Mouse (Mus musculus) stomach, embryonic 15.5 days (tissue): ENCODE measurements around the gene Hdac6. TPM values are rescaled to one million over a fixed set of nuclear protein-coding genes. Genes with fewer than 3 reads are reported as not detected.

ENCODE experiments used
- ATAC-seq: fragments of 200-750 bp; cut with Nextera tagmentation; 2 replicates; pipeline ENCODE4 v1.8.0; 2017; ENCODE audit warnings: low read depth, moderate number of reproducible peaks, moderate TSS enrichment; ENCODE audit not compliant: insufficient read depth, low FRiP score
- H3K27ac ChIP-seq: fragments of 300-500 bp; sonication (generic); 2 replicates; pipeline ENCODE4 v1.5.1; 2015; ENCODE audit warnings: mild to moderate bottlenecking, inconsistent platforms
- H3K27me3 ChIP-seq: fragments of 300-500 bp; sonication (generic); replicated peaks from 2 replicates; pipeline ENCODE4 v1.6.1; 2015; ENCODE audit warnings: inconsistent platforms
- H3K36me3 ChIP-seq: fragments of 300-500 bp; sonication (generic); 2 replicates; pipeline ENCODE4 v1.6.1; 2015; ENCODE audit warnings: inconsistent platforms
- H3K4me1 ChIP-seq: fragments of 300-500 bp; sonication (generic); 2 replicates; pipeline ENCODE4 v1.6.1; 2015; ENCODE audit warnings: inconsistent platforms
- H3K4me2 ChIP-seq: fragments of 300-500 bp; sonication (generic); 2 replicates; pipeline ENCODE4 v1.6.1; 2015; ENCODE audit warnings: mild to moderate bottlenecking, inconsistent platforms
- H3K4me3 ChIP-seq: fragments of 300-500 bp; sonication (generic); replicated peaks from 2 replicates; pipeline ENCODE4 v1.5.1; 2015; ENCODE audit warnings: inconsistent platforms
- H3K9ac ChIP-seq: fragments of 300-500 bp; sonication (generic); 2 replicates; pipeline ENCODE4 v1.6.1; 2015; ENCODE audit warnings: inconsistent platforms
- H3K9me3 ChIP-seq: fragments of 300-500 bp; sonication (generic); 2 replicates; pipeline ENCODE4 v1.6.1; 2016; ENCODE audit warnings: inconsistent platforms
- WGBS: fragments of 180-500 bp; shearing (Covaris S2); methylation state at CpG from one replicate; pipeline ENCODE4 v1.1.7; 2015; 5-methylcytosine and 5-hydroxymethylcytosine counted together
- polyA plus RNA-seq: library from polyadenylated mRNA; unstranded; fragments of >200 nt; fragmentation: Nextera tagmentation; extraction: Ambion mirVana; gene quantifications from 2 replicates; pipeline ENCODE4 v1.2.1, GENCODE M21; 2015

Gene Hdac6
- 19.9 and 22.4 TPM in 2 replicates for polyA plus RNA-seq

GRCm38 (mm10) chrX:7947108-7947899 is at the start of gene Hdac6:
Gene Hdac6, minus strand, starts transcription at chrX:7947889.
- Histone ChIP-seq H3K9ac (peak within 1 kb of the TSS; percentile 16; the same call in 1 of the 2 replicates), H3K9me3 (no peaks in the 10 kb centered on the region), H3K4me1 (no peaks in the 10 kb centered on the region), H3K27ac (no peak within 1 kb of the TSS; the same call in 1 of the 2 replicates), H3K36me3 (no peaks in the 10 kb centered on the region), H3K27me3 (no peaks in the 10 kb centered on the region), H3K4me2 (peak within 1 kb of the TSS; percentile 52), H3K4me3 (peak within 1 kb of the TSS; percentile 51)
- ATAC-seq, result no peak
- WGBS, result 20% methylated on average over 36 of the region's 37 CpGs

DNA sequence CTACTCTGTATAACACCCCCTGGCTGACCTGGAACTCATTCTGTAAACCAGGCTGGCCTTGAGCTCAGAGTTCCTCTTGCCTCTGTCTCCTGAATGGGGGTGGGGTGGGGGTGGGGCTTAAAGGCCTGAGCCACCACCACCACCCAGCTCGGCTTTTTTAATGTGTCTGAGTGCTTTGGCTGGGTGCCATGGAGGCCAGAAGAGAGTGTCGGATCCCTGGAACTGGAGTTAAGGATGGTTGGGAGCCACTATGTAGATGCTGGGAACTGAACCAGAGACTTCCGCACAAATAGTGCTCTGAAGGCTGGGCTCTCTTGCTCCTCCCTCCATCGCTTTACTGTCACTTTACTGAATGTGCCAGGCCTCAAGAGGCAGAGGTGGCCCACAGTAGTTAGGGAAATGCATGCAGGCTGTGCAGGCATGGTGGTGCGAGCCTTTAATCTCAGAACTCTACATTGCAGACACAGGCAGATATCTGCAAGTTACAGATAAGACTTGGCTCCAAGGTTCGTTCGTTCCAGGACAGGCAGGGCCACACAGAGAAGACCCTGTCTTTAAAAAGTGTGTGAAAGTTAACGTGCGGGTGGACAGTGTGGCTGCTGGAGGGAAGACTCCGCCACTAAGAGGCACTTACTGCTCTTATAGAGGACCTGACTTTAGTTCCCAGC is 45.5 kb upstream of the Hdac6 start:
- peak; percentile 86 for ATAC-seq
- no peak overlapping the region for H3K27ac ChIP-seq
- H3K9ac ChIP-seq, result no peak overlapping the region
- no peak overlapping the region for H3K4me2 ChIP-seq
- H3K9me3 ChIP-seq, result no peaks in the 10 kb centered on the region
- H3K4me3 ChIP-seq, result no peak overlapping the region
- no peaks in the 10 kb centered on the region for H3K4me1 ChIP-seq
- 58% methylated on average over 10 of the region's 10 CpGs for WGBS
- no peaks in the 10 kb centered on the region for H3K27me3 ChIP-seq
- no peaks in the 10 kb centered on the region for H3K36me3 ChIP-seq

DNA sequence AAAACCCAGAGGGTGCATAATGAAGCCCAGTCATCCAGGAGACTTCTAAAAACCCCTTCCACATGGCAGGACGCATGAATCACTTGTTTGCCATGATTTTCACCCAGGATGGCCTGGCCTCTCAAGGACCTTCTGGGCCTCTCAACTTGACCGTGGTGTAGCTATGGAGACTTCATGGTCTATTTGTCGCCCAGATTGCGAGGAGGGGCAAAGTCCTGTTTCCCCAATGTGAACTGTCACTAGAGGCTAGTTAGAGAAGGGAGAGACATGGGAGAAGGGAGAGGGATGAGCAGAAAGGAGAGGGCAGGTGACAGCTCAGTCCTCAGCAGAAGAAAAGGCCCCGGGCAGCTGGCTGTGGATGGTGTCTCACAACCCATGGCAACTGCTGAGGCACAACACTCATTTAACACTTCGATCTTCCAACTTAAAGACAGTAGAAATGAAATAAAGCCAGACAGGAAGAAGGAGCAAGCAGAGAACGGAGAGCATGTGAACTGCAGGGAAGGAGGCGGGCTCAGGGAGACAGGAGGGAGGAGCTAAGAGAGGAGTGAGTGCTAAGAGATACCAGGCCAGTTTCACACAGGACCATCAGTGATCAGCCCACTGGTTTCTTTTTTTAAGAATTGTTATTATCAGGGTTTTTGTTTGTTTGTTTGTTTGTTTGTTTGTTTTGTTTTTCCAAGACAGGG is 44.8 kb upstream of the Hdac6 start:
- Histone ChIP-seq H3K36me3 (no peaks in the 10 kb centered on the region), H3K4me3 (no peak overlapping the region), H3K27ac (no peak overlapping the region), H3K4me2 (no peak overlapping the region), H3K4me1 (no peaks in the 10 kb centered on the region), H3K9ac (no peak overlapping the region), H3K27me3 (no peaks in the 10 kb centered on the region), H3K9me3 (no peaks in the 10 kb centered on the region)
- ATAC-seq, result peak; percentile 78; the same call in 1 of the 2 replicates
- 64% methylated on average over 8 of the region's 8 CpGs for whole genome bisulfite sequencing

DNA sequence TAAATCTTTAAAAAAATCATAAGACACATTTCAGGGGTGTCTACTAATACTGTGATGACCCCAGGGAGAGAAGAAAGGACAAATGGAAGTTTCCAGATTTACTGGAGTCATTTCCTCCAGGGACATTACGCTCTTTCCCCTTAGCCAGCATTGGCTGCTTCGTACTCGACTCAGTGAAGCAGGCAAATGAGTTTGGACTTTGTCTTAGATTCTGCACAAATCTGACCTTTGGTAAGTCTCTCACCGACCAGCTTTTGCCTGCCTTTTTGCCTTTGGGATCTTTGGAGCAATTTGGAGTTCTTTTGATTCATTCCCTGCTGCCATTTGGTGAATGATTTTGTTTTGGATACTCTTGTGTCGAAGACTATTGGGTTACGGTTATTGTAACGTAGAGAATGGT is 33.7 kb upstream of the Hdac6 start:
- no peaks in the 10 kb centered on the region for H3K27me3 ChIP-seq
- no peak overlapping the region for H3K9ac ChIP-seq
- H3K4me3 ChIP-seq, result no peak overlapping the region
- H3K36me3 ChIP-seq, result no peaks in the 10 kb centered on the region
- H3K4me1 ChIP-seq, result no peaks in the 10 kb centered on the region
- no peak for ATAC-seq
- WGBS, result 89% methylated on average over 7 of the region's 7 CpGs
- H3K9me3 ChIP-seq, result no peaks in the 10 kb centered on the region
- H3K27ac ChIP-seq, result no peak overlapping the region
- no peak overlapping the region for H3K4me2 ChIP-seq

DNA sequence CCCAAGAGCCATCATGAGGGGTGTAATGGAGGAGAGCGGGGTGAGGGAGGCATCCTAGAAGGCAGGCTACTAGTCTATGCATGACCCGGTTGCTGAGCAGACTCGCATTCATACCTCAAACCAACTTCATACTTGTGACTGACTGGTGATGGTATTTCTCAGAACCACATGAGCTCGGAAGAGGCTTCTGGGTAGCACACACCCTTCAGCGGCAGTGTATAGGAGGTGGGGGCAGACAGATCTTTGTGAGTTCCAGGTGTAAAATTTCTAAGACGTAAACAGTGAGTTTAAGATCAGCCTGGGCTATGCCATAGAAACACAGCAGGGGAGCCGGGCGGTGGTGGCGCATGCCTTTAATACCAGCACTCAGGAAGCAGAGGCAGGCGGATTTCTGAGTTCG is 30.2 kb upstream of the Hdac6 start, which contains the start of gene Gata1:
Gata1 (minus strand) TSS at position 180 of the 400 bp plus-strand sequence.
- no peak for ATAC-seq
- no peaks in the 10 kb centered on the region for H3K4me1 ChIP-seq
- WGBS, result 84% methylated on average over 11 of the region's 11 CpGs

DNA sequence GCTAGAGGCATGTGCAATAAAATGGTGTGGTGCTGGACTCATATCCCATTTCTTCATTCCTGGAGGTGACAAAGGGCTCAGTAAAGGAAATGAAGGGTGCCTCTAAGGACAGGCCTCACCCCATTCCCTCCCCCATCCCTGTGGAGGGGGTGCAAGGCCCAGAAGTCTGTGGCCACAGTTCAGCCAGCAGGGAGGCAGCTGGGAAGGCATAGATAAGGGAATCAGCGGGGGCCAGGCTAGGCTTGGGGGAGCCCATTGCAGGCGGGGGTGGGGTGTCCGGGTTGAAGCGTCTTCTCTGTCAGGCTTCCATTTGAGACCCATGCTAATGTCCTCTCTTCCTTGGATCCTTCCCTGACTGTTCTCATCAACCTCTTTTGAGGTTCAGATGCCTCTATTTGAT is 23.6 kb upstream of the Hdac6 start:
- Histone ChIP-seq H3K9me3 (no peaks in the 10 kb centered on the region), H3K27me3 (no peaks in the 10 kb centered on the region), H3K4me2 (no peak overlapping the region), H3K4me3 (no peak overlapping the region), H3K36me3 (no peaks in the 10 kb centered on the region), H3K27ac (no peak overlapping the region), H3K4me1 (no peaks in the 10 kb centered on the region), H3K9ac (no peak overlapping the region)
- peak; percentile 86; the same call in 1 of the 2 replicates for ATAC-seq
- 52% methylated on average over 4 of the region's 4 CpGs for WGBS

More for the DNA sequence above, 30.2 kb upstream of the Hdac6 start, which contains the start of gene Gata1:
- Histone ChIP-seq H3K27me3 (no peaks in the 10 kb centered on the region), H3K4me2 (no peak within 1 kb of the TSS), H3K9ac (no peak within 1 kb of the TSS), H3K9me3 (no peaks in the 10 kb centered on the region), H3K27ac (no peak within 1 kb of the TSS), H3K36me3 (no peaks in the 10 kb centered on the region), H3K4me3 (no peak within 1 kb of the TSS)

- H3K4me1 ChIP-seq, result no peaks in the 10 kb centered on the region
- H3K4me2 ChIP-seq, result no peak overlapping the region
- no peak overlapping the region for H3K27ac ChIP-seq
- no peak for ATAC-seq
- no peaks in the 10 kb centered on the region for H3K36me3 ChIP-seq
- H3K27me3 ChIP-seq, result no peaks in the 10 kb centered on the region
- WGBS, result 86% methylated on average over 3 of the region's 3 CpGs
- H3K4me3 ChIP-seq, result no peak overlapping the region
- H3K9ac ChIP-seq, result no peak overlapping the region
- no peaks in the 10 kb centered on the region for H3K9me3 ChIP-seq
Observed at GRCm38 (mm10) chrX:7968899-7969298, 21.2 kb upstream of the Hdac6 start.

DNA sequence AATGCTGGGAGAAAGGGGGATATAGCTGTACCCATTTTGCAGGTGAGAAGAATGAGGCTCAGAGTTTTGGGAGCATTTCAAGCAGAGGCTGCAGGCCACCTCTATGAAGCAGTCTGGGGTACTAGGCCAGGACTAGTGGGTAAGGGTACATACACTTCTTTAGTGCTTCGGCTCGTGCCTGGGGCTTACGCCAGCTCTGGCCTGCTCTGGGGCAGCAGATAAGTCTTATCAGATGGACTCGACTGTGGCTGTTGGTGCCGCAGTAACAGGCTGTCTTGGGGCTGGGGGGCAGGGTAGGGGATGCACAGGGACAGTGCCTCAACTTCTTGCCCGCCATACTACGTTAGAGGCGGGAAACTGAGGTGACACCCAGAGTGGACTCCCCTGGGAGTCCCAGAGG is 20.5 kb upstream of the Hdac6 start:
- Histone ChIP-seq H3K4me1 (no peaks in the 10 kb centered on the region), H3K36me3 (no peaks in the 10 kb centered on the region), H3K9me3 (no peaks in the 10 kb centered on the region), H3K4me2 (no peak overlapping the region), H3K27me3 (no peaks in the 10 kb centered on the region), H3K27ac (no peak overlapping the region), H3K4me3 (no peak overlapping the region), H3K9ac (no peak overlapping the region)
- WGBS, result 70% methylated on average over 8 of the region's 8 CpGs
- ATAC-seq, result peak; percentile 76

DNA sequence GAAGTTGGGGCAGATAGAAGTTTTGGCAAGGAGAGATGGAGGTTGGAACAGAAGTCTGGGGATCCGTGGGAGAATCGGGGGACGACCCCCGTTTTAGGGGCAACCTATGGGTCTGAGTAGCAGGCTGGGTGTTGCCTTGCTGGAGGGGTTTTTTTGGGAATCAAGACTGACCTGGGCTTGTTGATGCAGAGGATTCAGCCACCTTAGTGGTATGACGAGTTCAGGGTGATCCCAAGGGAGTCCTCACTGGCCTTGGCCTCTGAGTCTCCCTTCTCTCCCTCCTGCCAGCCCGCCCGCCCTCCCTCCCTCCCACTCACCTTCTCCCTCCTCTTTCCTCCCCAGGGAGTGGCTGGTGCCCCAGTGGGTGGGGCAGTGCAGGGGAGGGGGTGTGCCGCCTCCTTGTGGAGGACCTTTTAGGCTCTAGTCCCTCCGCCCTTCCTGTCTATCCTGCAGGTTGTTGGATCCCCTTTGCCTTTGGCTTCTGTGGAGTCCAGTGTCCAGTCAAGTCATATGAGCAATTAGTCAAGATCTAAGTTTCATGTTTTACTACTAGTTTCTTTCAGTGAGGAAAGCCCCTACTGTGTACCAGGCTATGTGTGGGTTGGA is 20.0 kb upstream of the Hdac6 start:
- H3K36me3 ChIP-seq, result no peaks in the 10 kb centered on the region
- H3K9ac ChIP-seq, result no peak overlapping the region
- H3K9me3 ChIP-seq, result no peaks in the 10 kb centered on the region
- no peak overlapping the region for H3K27ac ChIP-seq
- H3K4me1 ChIP-seq, result no peaks in the 10 kb centered on the region
- H3K27me3 ChIP-seq, result no peaks in the 10 kb centered on the region
- H3K4me3 ChIP-seq, result no peak overlapping the region
- WGBS, result 67% methylated on average over 8 of the region's 9 CpGs
- ATAC-seq, result peak; percentile 75
- no peak overlapping the region for H3K4me2 ChIP-seq

DNA sequence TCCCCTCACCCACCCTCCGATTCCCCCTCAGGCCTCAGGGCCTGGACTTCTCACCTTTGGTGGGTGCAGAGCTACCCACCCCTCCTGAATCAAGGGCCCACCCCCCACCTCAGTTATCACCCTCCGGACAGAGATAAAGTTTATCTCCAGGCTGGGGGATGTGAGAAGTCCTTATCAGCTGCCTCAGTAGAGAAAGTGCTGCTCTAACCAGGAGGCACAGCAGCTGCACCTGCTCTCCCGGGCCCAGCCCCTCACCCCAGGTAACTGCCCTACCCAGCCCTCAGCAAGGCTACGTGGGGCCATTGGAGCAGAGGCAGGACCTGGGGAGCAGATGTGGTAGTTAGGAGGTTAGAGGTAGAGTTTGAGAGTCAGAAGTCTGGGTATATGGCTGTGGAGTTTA is 18.5 kb upstream of the Hdac6 start:
- Histone ChIP-seq H3K9ac (no peak overlapping the region), H3K36me3 (no peaks in the 10 kb centered on the region), H3K4me3 (no peak overlapping the region), H3K4me1 (no peaks in the 10 kb centered on the region), H3K27me3 (no peaks in the 10 kb centered on the region), H3K4me2 (no peak overlapping the region), H3K27ac (no peak overlapping the region), H3K9me3 (no peaks in the 10 kb centered on the region)
- peak; percentile 45; the same call in 1 of the 2 replicates for ATAC-seq
- WGBS, result 48% methylated on average over 4 of the region's 4 CpGs

DNA sequence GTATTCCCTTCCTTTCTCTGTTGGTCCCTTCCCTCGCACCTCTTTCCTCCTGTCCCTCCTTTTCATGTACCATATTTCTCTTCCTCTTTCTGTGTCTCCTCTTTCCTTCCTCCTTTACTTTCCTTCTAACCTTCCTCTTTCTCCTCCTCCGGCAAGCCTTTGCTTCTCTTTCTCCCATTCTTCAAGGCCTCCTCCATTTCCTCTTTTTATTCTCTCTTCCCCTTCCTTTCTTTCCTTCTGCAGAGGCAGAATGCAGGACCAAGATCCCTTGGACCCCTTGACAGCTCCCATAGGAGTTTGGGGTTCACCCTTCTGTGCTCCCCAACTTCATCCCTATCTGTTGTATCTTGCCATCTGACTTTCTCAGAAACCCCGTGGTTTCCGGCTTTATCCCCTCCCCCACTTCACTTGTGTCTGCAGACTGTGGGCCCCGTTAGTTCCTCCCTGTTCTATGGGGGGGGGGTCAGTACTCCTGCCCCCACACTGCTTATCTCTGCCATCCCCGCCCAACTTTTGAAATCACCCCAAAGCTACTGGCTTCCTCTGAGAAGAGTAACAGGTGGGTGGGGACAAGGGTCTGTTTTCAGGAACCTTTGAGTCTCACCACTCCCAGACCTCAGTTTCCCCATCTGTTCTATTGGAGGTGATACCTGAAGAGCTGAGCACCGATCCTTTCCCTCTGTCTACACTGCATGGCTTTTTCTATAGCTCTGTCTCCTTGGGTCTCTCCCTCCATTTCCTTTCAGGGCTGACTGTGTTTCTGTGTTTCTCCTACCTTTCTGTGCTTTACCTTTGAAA is 16.3 kb upstream of the Hdac6 start:
- Histone ChIP-seq H3K27ac (no peak overlapping the region), H3K4me3 (no peak overlapping the region), H3K4me2 (no peak overlapping the region), H3K9me3 (no peaks in the 10 kb centered on the region), H3K27me3 (no peaks in the 10 kb centered on the region), H3K9ac (no peak overlapping the region), H3K36me3 (no peaks in the 10 kb centered on the region), H3K4me1 (no peaks in the 10 kb centered on the region)
- ATAC-seq, result no peak
- 60% methylated on average over 7 of the region's 7 CpGs for WGBS
